Mouse (Mus musculus): ENCODE data around the gene Ralgapa2. TPM values are rescaled to one million over a fixed set of nuclear protein-coding genes. Genes with fewer than 3 reads are reported as not detected.

The Ralgapa2 gene
- total and polyA plus RNA-seq, 3 experiments, result 5.6 to 10.3 (median 8.9) TPM

DNA sequence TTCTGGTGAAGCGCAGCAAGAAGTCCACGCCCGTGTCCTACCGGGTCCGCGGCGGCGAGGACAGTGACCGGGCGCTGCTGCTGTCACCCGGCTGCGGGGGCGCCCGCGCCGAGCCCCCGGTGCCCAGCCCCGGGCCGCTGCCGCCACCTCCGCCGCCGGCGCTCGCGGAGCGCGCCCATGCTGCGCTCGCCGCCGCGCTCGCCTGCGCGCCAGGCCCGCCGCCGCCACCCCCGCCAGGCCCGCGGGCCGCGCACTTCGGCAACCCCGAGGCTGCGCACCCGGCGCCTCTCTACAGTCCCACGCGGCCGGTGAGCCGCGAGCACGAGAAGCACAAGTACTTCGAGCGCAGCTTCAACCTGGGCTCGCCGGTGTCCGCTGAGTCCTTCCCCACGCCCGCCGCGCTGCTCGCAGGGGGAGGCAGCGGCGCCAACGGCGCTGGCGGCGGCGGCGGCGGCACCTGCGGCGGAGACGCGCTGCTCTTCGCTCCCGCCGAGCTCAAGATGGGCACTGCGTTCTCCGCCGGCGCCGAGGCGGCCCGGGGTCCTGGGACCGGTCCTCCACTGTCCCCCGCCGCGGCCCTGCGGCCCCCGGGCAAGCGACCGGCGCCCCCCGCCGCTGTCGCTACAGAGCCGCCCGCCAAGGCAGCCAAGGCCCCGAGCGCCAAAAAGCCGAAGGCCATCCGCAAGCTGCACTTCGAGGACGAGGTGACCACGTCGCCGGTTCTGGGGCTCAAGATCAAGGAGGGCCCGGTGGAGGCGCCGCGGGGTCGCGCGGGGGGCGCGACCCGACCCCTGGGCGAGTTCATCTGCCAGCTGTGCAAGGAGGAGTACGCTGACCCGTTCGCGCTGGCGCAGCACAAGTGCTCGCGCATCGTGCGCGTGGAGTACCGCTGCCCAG lies 289.6 kb downstream of the Ralgapa2 start:
- dilution Hi-C loops (cut with MboI; ENCODE audit: extremely low pct_ligation_motif_present, extremely low pct_unique_long_range_greater_than_20kb, low sequenced_read_pairs), result no loop called here
- no peak for DNase-seq (ENCODE audit: extremely low read depth)
- H3K4me3 ChIP-seq (replicated peaks in 1 of 3; ENCODE audit: low read depth in 2 of 3, low read length in 2 of 3, poor library complexity in 1 of 3), result no peak overlapping the region
- no peaks in the 10 kb centered on the region for H3K36me3 ChIP-seq (replicated peaks in 1 of 2; ENCODE audit: control insufficient read depth in 1 of 2, insufficient read depth in 1 of 2, low read length in 1 of 2)
- no peak overlapping the region for H3K4me2 ChIP-seq (ENCODE audit: insufficient read depth, low read depth, poor library complexity, severe bottlenecking)
- H3K27me3 ChIP-seq (replicated peaks), result no peaks in the 10 kb centered on the region
- H3K4me1 ChIP-seq (ENCODE audit: control insufficient read depth in 1 of 2, insufficient read depth in 2 of 2), result peaks cover 7 to 32% of the 10 kb centered on the region in 2 experiments
- peaks cover 41% of the 10 kb centered on the region for H3K9me3 ChIP-seq (replicated peaks; ENCODE audit: low read length)
- TF ChIP-seq PAX5 (IDR thresholded peaks at IDR 0.05; ENCODE audit: low read length), result no peak
- no peak for TF ChIP-seq ZC3H11A (IDR thresholded peaks at IDR 0.05; ENCODE audit: low read depth, low read length)
- TF ChIP-seq TBP (conservative IDR thresholded peaks at IDR 0.05; ENCODE audit: low read depth, low read length), result no peak
- no peak for TF ChIP-seq MXI1 (IDR thresholded peaks at IDR 0.05; ENCODE audit: low read depth, low read length)
- no peak for TF ChIP-seq RAD21 (IDR thresholded peaks at IDR 0.05; ENCODE audit: low read depth, low read length)
- TF ChIP-seq NRF1 (IDR thresholded peaks at IDR 0.05; ENCODE audit: low read depth, low read length), result no peak
- TF ChIP-seq SMC3 (IDR thresholded peaks at IDR 0.05; ENCODE audit: low read depth, low read length), result no peak
- TF ChIP-seq MAZ (IDR thresholded peaks at IDR 0.05; ENCODE audit: low read depth, low read length), result no peak
- TF ChIP-seq ZKSCAN1 (IDR thresholded peaks at IDR 0.05; ENCODE audit: borderline replicate concordance, low read depth, low read length), result no peak
- no peak for TF ChIP-seq CHD1 (IDR thresholded peaks at IDR 0.05; ENCODE audit: low read depth, low read length)
- TF ChIP-seq RCOR1 (conservative IDR thresholded peaks at IDR 0.05; ENCODE audit: low read depth, low read length), result no peak
- TF ChIP-seq E2F4 (IDR thresholded peaks at IDR 0.05; ENCODE audit: insufficient replicate concordance, low read depth, low read length), result no peak
- TF ChIP-seq TCF12 (IDR thresholded peaks at IDR 0.05; ENCODE audit: low read depth, low read length), result no peak
- no peak for TF ChIP-seq POLR2A (IDR thresholded peaks at IDR 0.05; ENCODE audit: low read depth, low read length)
- no peak overlapping the region for H3K27ac ChIP-seq (ENCODE audit: insufficient read depth, low read depth)
- no peak overlapping the region for H3K9ac ChIP-seq (ENCODE audit: insufficient read depth, low read depth)
- in situ Hi-C loops (cut with MboI; ENCODE audit: low pct_ligation_motif_present, low pct_unique_long_range_greater_than_20kb, low sequenced_read_pairs), result no loop called here
- H3K79me2 ChIP-seq (replicated peaks; ENCODE audit: control insufficient read depth, extremely low read depth, insufficient read depth, poor library complexity, severe bottlenecking), result no peaks in the 10 kb centered on the region

- Histone ChIP-seq H3K36me3 (replicated peaks in 1 of 2; ENCODE audit: control insufficient read depth in 1 of 2, insufficient read depth in 1 of 2, low read length in 1 of 2) (no peaks in the 10 kb centered on the region), H3K27ac (ENCODE audit: insufficient read depth, low read depth) (no peak overlapping the region), H3K9me3 (replicated peaks; ENCODE audit: low read length) (peaks cover 41% of the 10 kb centered on the region), H3K27me3 (replicated peaks) (no peaks in the 10 kb centered on the region), H3K9ac (ENCODE audit: insufficient read depth, low read depth) (no peak overlapping the region), H3K4me2 (ENCODE audit: insufficient read depth, low read depth, poor library complexity, severe bottlenecking) (no peak overlapping the region), H3K79me2 (replicated peaks; ENCODE audit: control insufficient read depth, extremely low read depth, insufficient read depth, poor library complexity, severe bottlenecking) (no peaks in the 10 kb centered on the region), H3K4me3 (replicated peaks in 1 of 3; ENCODE audit: low read depth in 2 of 3, low read length in 2 of 3, poor library complexity in 1 of 3) (no peak overlapping the region), H3K4me1 (ENCODE audit: control insufficient read depth in 1 of 2, insufficient read depth in 2 of 2) (peaks cover 7 to 31% of the 10 kb centered on the region in 2 experiments)
- dilution Hi-C loops (cut with MboI; ENCODE audit: extremely low pct_ligation_motif_present, extremely low pct_unique_long_range_greater_than_20kb, low sequenced_read_pairs) (no loop called here), in situ Hi-C loops (cut with MboI; ENCODE audit: low pct_ligation_motif_present, low pct_unique_long_range_greater_than_20kb, low sequenced_read_pairs) (no loop called here)
- TF ChIP-seq JUN (IDR thresholded peaks at IDR 0.05; ENCODE audit: insufficient read depth, low read depth, low read length) (no peak), USF2 (conservative IDR thresholded peaks at IDR 0.05; ENCODE audit: low read depth, low read length) (no peak), MXI1 (IDR thresholded peaks at IDR 0.05; ENCODE audit: low read depth, low read length) (no peak), JUND (conservative IDR thresholded peaks at IDR 0.05; ENCODE audit: low read depth, low read length) (no peak), MAFK (IDR thresholded peaks at IDR 0.05; ENCODE audit: insufficient replicate concordance, low read length) (no peak), NELFE (IDR thresholded peaks at IDR 0.05; ENCODE audit: low read depth, low read length) (no peak)
- DNase-seq (ENCODE audit: extremely low read depth), result no peak
Measured at GRCm38 (mm10) chr2:146221929-146222278, 290.2 kb downstream of the Ralgapa2 start.
